Mouse (Mus musculus): ENCODE data around the gene Jun.

Jun gene

GRCm38 (mm10) chr4:95073214-95073750 is 21.3 kb upstream of the Jun start:
- no peak for DNase-seq (ENCODE audit: low spot score in 2 of 2)

DNA sequence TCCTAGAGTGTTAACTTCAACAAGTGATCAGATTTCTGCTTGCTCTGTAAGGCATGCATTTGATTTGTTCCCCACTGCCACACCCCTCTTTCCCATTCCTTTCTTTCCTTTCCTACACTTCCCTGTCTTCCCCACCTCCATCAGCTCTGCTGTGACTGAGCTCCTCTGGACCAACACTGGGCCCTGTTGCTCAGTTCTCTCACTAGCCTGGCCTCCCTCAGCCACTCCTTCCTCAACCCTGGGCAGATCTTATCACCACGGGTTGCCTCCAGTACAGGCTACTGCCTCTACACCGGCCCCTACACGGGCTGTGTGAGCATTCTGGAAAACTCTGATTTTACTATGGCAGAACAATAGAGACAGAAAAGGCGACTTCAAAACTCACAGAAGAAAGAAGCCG is 18.4 kb upstream of the Jun start:
- no peak for DNase-seq (ENCODE audit: low spot score in 2 of 2)

DNA sequence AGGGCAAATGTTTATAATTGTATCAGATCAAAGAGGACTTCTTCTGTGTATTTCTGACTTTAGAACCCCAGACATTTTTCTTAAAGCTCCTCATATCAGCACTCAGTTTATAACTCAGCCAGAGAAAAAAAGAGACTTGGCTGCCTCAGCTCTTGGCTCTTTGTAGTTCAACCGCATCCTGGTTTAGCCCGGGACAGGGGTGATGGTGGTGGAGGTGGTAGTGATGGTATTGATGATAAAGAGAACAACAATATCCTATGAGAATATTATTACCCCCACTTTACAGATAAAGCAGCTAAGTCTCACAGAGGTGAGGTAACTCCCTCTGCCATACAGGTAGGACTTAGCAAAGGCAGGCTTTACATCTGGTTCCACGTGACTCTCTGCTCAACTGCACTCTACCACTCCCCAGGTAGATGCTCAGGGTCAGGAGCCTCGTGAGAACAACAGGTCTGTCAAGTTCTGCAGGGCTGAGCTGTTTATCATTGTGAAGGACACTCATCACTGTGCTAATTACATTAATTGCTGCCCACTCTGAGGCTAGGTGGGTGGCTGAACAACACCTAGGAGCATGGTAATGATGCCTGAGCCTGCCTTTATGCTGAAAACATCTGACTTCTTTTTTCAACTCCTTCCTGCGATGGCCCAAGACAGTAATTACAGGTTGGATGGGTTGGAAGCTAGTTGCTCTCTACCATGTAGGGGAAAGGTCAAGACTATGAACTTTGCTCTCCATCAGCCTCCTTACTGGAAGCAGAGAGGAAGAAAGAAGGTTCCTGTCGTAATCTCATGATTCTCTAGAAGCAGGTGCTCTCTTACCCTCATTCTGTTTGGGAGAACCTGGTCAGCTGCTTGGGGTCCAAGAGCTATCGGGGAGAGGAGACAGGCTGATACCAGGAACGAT is 16.3 kb upstream of the Jun start:
- no peak for DNase-seq (ENCODE audit: low spot score in 2 of 2)

GRCm38 (mm10) chr4:95063609-95064210 is 11.7 kb upstream of the Jun start:
- DNase-seq (ENCODE audit: low spot score in 2 of 2): no peak

DNA sequence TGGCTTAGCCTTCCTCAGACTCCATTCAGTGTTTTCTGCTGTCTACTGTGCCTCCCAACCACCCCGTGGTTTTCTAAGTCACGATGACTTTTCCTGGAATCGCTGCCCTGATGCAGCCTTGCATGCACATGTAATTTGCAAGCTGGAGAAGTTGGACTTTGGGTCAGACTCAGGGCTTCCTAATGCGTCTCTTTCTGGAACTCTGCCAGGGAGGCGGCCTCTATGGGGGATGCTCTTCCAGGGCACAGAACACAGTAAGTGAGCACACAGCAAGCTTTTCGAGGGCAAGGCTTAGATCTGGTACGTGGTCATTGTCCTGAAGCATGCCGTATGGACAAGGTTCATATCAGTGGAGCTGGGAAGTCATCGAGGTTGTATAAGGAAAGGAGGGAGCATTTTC is 10.9 kb upstream of the Jun start:
- DNase-seq (ENCODE audit: low spot score in 2 of 2): peak in 1 of 2 experiments; percentile 23

DNA sequence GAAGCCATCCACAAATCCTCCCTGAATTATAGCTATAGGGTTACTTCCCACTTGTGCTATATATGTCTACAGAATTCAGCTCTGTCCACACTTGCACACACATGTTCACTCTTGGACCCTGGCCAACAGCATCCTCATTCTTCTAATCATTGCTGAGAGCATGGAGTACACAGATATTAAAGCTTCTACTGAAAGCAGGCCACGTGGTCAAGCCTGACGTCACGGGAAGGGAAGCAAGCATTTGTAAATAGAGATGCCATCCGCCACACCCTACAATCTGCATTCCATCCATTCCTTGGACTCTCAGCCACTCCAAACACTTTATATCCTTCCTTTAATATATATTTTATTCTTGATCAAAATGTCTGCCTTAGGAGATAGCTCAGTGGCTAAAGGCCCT is 5.2 kb upstream of the Jun start:
- no peak for DNase-seq (ENCODE audit: low spot score in 2 of 2)

- no peak for DNase-seq (ENCODE audit: low spot score in 2 of 2)
Observed at GRCm38 (mm10) chr4:95055276-95055675, 3.3 kb upstream of the Jun start.

- no peak for DNase-seq (ENCODE audit: low spot score in 2 of 2)
Observed at GRCm38 (mm10) chr4:95054336-95054735, 2.3 kb upstream of the Jun start.

DNA sequence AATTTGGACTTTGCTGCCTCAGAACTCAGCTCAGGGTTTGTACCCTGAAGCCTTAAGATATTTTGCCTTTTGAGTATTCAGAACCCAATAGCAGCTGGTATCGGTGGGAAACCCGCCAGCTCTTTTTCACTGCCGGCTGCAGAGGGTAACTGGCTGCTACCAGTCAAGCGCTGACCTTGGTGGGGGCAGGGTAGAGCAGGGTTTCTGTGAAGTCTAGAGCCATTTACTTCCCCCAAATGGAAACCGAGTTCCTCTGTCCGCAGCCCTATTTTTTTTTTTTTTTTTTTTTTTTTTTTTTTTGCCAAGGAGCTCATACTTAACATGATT is 1.7 kb upstream of the Jun start:
- DNase-seq (ENCODE audit: low spot score in 2 of 2): peak in 1 of 2 experiments; percentile 68

DNA sequence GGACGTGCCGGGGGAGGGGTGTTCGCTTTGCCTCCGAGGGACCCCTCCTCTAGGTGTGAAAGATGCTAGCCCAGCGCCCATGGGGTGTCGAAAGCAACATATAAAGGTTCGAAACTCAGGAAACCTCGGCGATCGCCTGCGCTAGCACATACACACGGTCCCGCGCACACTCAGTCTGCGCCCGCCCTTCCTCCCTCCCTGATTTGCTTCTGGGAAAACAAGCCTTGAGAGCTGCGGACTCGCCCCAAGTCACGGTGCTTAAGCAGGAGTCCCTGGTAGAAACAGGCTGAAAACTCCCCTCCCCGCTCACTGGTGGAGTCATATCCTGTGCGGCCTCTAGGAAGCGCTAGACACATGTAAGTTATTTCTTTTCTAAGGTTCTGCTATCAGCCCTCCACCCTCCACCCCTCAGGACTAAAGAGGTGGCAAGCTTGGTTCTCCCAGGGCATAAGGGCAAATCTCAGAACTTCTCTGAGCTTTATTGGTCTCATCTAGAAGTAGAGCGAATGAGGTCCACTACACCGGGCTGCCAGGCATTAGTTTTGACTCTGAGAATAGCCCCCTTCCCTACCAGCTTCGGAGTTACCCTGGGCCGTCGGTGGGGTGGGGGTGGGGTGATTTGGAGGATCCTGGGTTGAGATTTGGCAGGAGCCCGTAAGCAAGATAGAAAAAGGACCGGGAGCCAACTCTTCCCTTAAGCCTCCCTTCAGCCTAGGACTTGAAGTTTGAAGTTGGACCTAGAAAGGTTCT is 1.2 kb upstream of the Jun start:
- peak; percentile 74 to 90 for DNase-seq (ENCODE audit: low spot score in 2 of 2)

- peak in 1 of 2 experiments; percentile 52 for DNase-seq (ENCODE audit: low spot score in 2 of 2)
Observed at GRCm38 (mm10) chr4:95051311-95051871, 631 bp downstream of the Jun start.

DNA sequence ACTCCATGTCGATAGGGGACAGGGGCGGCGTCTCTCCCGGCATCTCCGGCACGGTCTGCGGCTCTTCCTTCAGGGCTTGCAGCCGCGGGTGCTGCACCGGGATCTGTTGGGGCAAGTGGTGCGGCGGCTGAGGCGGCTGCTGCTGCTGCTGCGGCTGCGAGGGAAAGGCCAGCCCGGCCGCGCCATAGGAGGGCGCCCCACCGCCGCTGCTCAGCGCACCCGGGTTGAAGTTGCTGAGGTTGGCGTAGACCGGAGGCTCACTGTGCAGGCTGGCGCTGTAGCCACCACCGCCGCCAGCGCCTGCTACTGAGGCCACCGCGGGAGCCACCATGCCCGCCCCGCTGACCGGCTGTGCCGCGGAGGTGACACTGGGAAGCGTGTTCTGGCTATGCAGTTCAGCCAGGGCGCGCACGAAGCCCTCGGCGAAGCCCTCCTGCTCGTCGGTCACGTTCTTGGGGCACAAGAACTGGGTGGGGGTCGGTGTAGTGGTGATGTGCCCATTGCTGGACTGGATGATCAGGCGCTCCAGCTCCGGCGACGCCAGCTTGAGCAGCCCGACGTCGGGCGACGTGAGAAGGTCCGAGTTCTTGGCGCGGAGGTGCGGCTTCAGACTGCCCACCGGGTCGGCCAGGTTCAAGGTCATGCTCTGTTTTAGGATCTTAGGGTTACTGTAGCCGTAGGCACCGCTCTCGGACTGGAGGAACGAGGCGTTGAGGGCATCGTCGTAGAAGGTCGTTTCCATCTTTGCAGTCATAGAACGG is 1.3 kb downstream of the Jun start:
- DNase-seq (ENCODE audit: low spot score in 2 of 2): peak; percentile 45 to 74

- peak; percentile 55 to 85 for DNase-seq (ENCODE audit: low spot score in 2 of 2)
Observed at GRCm38 (mm10) chr4:95049884-95050517, 2.0 kb downstream of the Jun start.

DNA sequence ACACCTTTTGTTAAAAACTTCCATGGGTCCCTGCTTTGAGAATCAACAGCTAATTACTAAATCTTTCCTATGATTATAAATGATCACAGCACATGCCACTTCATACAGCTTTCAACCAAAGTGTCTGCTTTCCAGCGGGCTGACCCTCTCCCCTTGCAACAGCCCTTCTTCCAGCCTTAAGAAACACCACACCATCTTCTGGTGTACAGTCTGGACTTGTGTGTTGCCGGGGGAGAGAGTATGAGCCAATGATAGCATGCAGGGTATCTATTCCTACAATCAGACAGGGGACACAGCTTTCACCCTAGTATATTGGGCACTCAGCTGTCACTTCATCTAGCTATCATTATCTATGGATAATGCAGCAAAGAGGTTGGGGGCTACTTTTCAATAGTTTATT is 2.9 kb downstream of the Jun start:
- no peak for DNase-seq (ENCODE audit: low spot score in 2 of 2)

DNA sequence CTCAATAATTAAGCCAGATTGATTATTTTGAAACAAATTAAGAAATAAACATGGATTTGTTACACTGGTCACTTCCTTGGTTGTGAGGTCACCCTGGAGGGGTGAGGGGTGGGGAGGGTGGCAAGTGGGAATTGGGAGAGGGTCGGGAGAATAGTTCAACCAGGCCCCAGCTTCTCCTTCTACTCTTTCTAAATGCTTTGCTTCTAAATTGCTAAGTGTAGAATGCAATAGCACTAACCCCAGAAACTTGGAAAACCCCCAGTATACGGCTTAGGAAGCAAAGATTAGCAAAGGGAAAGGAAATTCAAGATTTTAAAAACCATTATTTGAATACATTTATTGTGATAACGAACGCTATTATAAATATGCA is 3.3 kb downstream of the Jun start:
- DNase-seq (ENCODE audit: low spot score in 2 of 2): no peak

DNA sequence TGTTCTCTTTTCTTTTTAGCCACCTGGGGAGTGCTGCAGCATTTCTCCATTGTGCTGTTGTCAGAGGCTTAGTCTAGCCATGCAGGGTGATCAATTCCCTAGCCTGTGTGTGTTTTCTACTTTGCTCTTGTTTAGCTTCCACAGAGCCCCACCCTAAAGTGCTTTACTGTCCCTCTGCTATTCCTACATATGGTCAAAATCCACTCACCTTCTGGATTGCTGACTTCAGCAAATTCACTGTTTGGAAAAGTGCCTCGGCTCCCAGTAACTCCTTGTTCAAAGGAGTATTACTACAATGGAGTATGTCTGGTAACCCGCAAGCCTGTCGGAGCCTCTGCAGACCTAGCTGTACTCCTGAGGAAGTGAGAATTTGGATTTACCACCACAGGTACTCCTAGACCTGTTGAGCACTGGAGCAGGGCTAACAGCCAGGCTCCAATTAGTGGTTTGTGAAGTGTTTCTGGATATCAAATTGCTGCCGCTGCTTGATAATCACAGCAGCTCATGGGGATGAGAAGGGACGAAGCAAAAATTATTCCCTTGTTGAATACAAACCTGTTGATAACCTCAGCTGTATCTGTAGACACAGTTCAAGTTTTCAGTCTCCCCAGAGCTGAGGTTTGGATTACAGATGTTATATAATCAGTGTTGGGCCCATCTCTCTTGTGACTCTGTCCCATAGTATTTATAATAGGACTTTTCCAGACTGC is 3.8 kb downstream of the Jun start:
- no peak for DNase-seq (ENCODE audit: low spot score in 2 of 2)

DNA sequence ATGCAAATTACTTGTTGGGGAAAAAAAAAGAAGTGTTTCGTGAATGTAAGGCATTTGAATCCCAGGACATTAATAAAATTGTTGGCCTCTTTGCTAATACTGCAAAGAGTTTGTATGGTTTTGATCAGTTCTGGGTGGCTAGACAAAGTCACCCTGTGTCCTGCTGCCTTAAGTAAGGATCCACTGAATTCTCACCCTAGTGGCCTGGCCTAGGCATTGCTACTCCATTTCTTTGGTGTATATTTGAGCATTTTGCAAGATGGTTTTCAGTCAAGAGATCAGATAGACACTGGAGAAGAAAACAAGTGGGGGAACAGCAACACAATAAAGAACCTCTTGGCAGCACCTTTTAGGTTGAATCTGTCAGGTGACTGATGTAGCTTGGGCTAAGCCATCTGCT is 6.9 kb downstream of the Jun start:
- DNase-seq (ENCODE audit: low spot score in 2 of 2): no peak

GRCm38 (mm10) chr4:95044721-95045120 is 7.3 kb downstream of the Jun start:
- DNase-seq (ENCODE audit: low spot score in 2 of 2): no peak

DNA sequence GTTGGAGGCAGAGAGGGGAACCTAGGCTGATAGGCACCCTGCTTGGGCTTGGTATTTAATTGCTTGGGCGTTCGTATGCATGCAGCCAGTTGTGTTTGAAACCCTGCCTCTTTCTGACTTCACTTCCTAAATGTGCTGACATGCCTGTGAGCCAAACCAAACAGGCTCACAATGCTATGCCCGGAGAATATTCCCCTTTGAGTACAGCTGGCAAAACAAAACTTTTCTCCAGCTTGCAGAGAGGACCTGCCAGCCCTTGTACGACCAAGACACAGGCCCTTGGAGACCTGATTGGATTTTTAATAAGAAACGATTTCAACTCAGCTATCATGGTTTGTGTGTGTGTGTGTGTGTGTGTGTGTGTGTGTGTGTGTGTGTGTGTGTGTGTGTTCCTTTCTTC is 14.0 kb downstream of the Jun start:
- no peak for DNase-seq (ENCODE audit: low spot score in 2 of 2)

DNA sequence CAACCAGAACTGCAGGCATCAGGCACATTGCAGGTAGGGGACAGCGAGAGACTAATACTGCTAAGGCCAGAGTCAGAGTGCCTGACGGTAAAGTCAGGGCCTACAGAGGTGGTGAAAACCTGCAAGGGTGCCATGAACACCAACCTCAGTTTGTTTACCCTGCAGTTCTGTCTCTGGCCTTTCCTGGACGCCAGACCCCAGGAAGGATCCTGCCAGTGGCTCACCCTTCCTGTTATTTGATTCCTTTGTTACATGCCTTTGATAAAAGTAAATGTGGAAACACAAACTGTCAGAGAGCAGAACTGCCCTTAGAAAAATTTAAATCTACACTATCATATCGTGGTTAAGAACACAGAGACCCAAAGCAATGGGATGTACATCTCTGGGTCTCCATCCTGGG is 20.9 kb downstream of the Jun start:
- no peak for DNase-seq (ENCODE audit: low spot score in 2 of 2)

All from cerebellum, postnatal 4 days (tissue).